10 mouse cellular contexts compared by ENCODE assay signal in the genomic region with DNA sequence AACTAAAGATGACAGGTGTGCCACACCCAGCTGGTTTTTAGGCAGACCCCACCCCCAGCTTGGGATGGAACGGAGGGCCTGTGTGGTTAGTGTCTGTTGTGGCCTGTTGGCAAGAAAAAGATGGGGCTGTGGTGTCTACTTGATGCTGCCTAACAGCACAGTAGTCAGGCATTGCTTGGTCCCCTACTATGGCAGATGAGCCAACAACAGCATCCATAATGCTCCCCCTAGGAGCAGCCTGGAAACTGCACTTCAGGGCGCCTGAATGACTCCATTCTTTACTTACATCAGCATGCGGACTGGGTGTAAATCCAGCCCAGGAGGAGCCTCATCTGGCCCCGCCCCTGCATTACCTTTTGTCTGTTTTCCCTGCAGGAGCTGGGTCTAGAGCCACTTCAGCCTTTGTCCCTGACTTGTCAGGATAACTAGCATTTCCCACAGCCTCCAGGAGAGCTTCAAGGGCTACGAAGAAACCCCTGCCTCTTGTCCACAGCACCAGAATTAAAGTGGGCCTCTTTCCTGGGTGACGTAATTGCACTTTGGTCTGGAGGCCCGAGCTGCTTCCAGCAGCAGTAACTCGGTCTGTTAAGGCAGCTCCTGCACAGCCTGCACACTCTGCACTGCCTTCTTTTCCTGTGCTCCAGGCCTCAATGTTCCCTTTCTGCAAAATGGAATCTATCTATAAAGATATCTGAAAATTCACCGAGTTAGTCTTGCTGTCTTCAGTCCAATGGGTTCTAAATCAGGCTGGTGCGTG.
DNase-seq lines count a peak whose midpoint lies in the region; ATAC-seq and TF ChIP-seq lines count a peak whose summit lies in the region.
"Had no signal": no experiment of that assay in that cellular context is flagged by ENCODE, and none has a peak within 500 bp of the region (broad histone marks: within the 10 kb centered on the region; RNA-seq: fewer than 3 reads in every experiment).

No protein-coding gene starts in this region.

- no peak for TF ChIP-seq RAD21 in MEL (IDR thresholded peaks at IDR 0.05; ENCODE audit: low read depth, low read length)

- H3K36me3 ChIP-seq in MEL (ENCODE audit: control insufficient read depth in 1 of 2, insufficient read depth in 2 of 2, low read length in 2 of 2) = no peaks in the 10 kb centered on the region
- H3K36me3 ChIP-seq in hindbrain, embryonic 10.5 days = no peaks in the 10 kb centered on the region
- no peaks in the 10 kb centered on the region for H3K36me3 ChIP-seq in midbrain, postnatal 0 days (ENCODE audit: insufficient read depth, low read length)

- no peak overlapping the region for H3K4me2 ChIP-seq in midbrain, postnatal 0 days (ENCODE audit: low read depth, low read length, poor library complexity, severe bottlenecking)

- 27% methylated on average over 10 of the region's 10 CpGs for WGBS in hindbrain, embryonic 10.5 days
- 31% methylated on average over 10 of the region's 10 CpGs for WGBS in midbrain, postnatal 0 days

- no peak overlapping the region for H3K4me3 ChIP-seq in MEL (ENCODE audit: control insufficient read depth in 1 of 2, insufficient read depth in 1 of 2, low read depth in 2 of 2, low read length in 2 of 2)
- H3K4me3 ChIP-seq in hindbrain, embryonic 10.5 days = no peak overlapping the region
- no peak overlapping the region for H3K4me3 ChIP-seq in midbrain, postnatal 0 days (ENCODE audit: low read depth, low read length)
- H3K4me3 ChIP-seq: megakaryocyte, embryonic 14.5 days had no signal

- no peak overlapping the region for H3K9ac ChIP-seq in MEL (ENCODE audit: control insufficient read depth, low read depth, low read length, poor library complexity, severe bottlenecking)
- H3K9ac ChIP-seq in midbrain, postnatal 0 days (replicated peaks; ENCODE audit: low read length, poor library complexity, severe bottlenecking) = no peak overlapping the region

- peak in 2 of 3 experiments; percentile 1 to 7; a peak in 2 of 6 replicates for TF ChIP-seq CTCF in MEL (IDR thresholded peaks at IDR 0.05 in 2 of 3, conservative IDR thresholded peaks at IDR 0.05 in 1 of 3; ENCODE audit: control insufficient read depth in 1 of 3, insufficient read depth in 1 of 3, low read depth in 2 of 3, low read length in 3 of 3, poor library complexity in 1 of 3, severe bottlenecking in 1 of 3)
- peak; percentile 35; the same call in 1 of the 2 replicates for TF ChIP-seq CTCF in midbrain, postnatal 0 days (IDR thresholded peaks at IDR 0.05)

- no peaks in the 10 kb centered on the region for H3K9me3 ChIP-seq in MEL (replicated peaks; ENCODE audit: insufficient read depth, low read length)
- H3K9me3 ChIP-seq in hindbrain, embryonic 10.5 days = no peaks in the 10 kb centered on the region
- H3K9me3 ChIP-seq in midbrain, postnatal 0 days (ENCODE audit: low read length) = no peaks in the 10 kb centered on the region
- H3K9me3 ChIP-seq: megakaryocyte, embryonic 14.5 days had no signal

- no peaks in the 10 kb centered on the region for H3K27me3 ChIP-seq in MEL (ENCODE audit: control insufficient read depth in 1 of 2, insufficient read depth in 2 of 2, low read length in 2 of 2)
- peaks cover 16% of the 10 kb centered on the region; the same call in 1 of the 2 replicates for H3K27me3 ChIP-seq in hindbrain, embryonic 10.5 days (ENCODE audit: insufficient read depth, poor library complexity, severe bottlenecking)
- 0 out of 2 replicates have a peak, but pooled peaks cover 4% of the 10 kb centered on the region for H3K27me3 ChIP-seq in midbrain, postnatal 0 days (ENCODE audit: insufficient read depth, low read length)

- no peak for TF ChIP-seq EP300 in MEL (IDR thresholded peaks at IDR 0.05; ENCODE audit: low read depth in 1 of 2, low read length in 2 of 2)

- intact Hi-C loops in heart, postnatal 14 days (cut with DNase I) = loop anchor here (5.0 kb wide), 3 partner anchors 238 to 718 kb away; no protein-coding TSS in a partner anchor

- H3K27ac ChIP-seq in MEL (ENCODE audit: control insufficient read depth, low read depth, low read length) = no peak overlapping the region
- H3K27ac ChIP-seq in hindbrain, embryonic 10.5 days = peak overlapping the region; percentile 74
- no peak overlapping the region for H3K27ac ChIP-seq in midbrain, postnatal 0 days (ENCODE audit: low read depth, low read length)

- DNase-seq in CD4-positive helper T cell, adult 2 months (ENCODE audit: low read depth, low spot score) = peak; percentile 77
- DNase-seq in MEL (ENCODE audit: low read depth, low spot score) = no peak
- peak; percentile 58 for DNase-seq in hindbrain, embryonic 10.5 days (ENCODE audit: low spot score)
- peak; percentile 23 for DNase-seq in midbrain, postnatal 0 days (ENCODE audit: low spot score)
- no peak for DNase-seq in heart, postnatal 14 days
- no peak for DNase-seq in kidney, postnatal 10 days
- no peak for DNase-seq in spleen, adult 18-20 months
- DNase-seq in adrenal gland, postnatal 36 days = no peak
- DNase-seq: heart, adult 18-20 months had no signal

- 0 out of 4 replicates have a peak, but pooled peaks cover 0 to 2% of the 10 kb centered on the region in 2 experiments for H3K4me1 ChIP-seq in MEL (ENCODE audit: control insufficient read depth in 1 of 2, insufficient read depth in 2 of 2, low read length in 2 of 2)
- peaks cover 37% of the 10 kb centered on the region for H3K4me1 ChIP-seq in hindbrain, embryonic 10.5 days (replicated peaks)
- H3K4me1 ChIP-seq in midbrain, postnatal 0 days (ENCODE audit: insufficient read depth, low read length) = no peaks in the 10 kb centered on the region

- no peaks in the 10 kb centered on the region for H3K79me2 ChIP-seq in MEL (ENCODE audit: control insufficient read depth, insufficient read depth, low read length, poor library complexity)

- ATAC-seq in midbrain, postnatal 0 days (ENCODE audit: low FRiP score) = no peak

- no peak for TF ChIP-seq POLR2A in MEL (IDR thresholded peaks at IDR 0.05; ENCODE audit: control insufficient read depth in 1 of 2, insufficient read depth in 1 of 2, low read depth in 1 of 2, low read length in 2 of 2, poor library complexity in 1 of 2)

TF ChIP-seq in MEL, 35 proteins besides CTCF, POLR2A, EP300 and RAD21:
- TF ChIP-seq CHD1 (IDR thresholded peaks at IDR 0.05; ENCODE audit: low read depth, low read length) (no peak), SIN3A (IDR thresholded peaks at IDR 0.05; ENCODE audit: low read length) (no peak), GABPA (IDR thresholded peaks at IDR 0.05; ENCODE audit: low read depth, low read length) (no peak), ZKSCAN1 (IDR thresholded peaks at IDR 0.05; ENCODE audit: low read depth, low read length) (no peak), ELF1 (IDR thresholded peaks at IDR 0.05; ENCODE audit: low read depth, low read length) (no peak), MXI1 (IDR thresholded peaks at IDR 0.05; ENCODE audit: low read depth, low read length) (no peak), ZMIZ1 (IDR thresholded peaks at IDR 0.05; ENCODE audit: low read depth, low read length) (no peak), KAT2A (conservative IDR thresholded peaks at IDR 0.05; ENCODE audit: low read depth, low read length) (no peak), MYC (IDR thresholded peaks at IDR 0.05; ENCODE audit: low read depth, low read length) (no peak)
TF ChIP-seq in MEL: peak in this region for 0.

Comparison
In these comparisons a context has a peak if more than half of its experiments do, and no peak if none do; other contexts are left out.
1. DNase-seq: peak in CD4-positive helper T cell, adult 2 months (single experiment), hindbrain, embryonic 10.5 days (single experiment) and midbrain, postnatal 0 days (single experiment); none in MEL (single experiment), heart, postnatal 14 days (0 of 2), kidney, postnatal 10 days (single experiment), spleen, adult 18-20 months (0 of 2) and adrenal gland, postnatal 36 days (0 of 2).